Mouse (Mus musculus): Measurements from ENCODE around the gene Polr3g.
"Not testable (repeated sequence)": the region's sequence is repeated elsewhere in the genome, so short reads cannot be mapped to it uniquely, and the experiment has no call there.

Gene Polr3g

DNA sequence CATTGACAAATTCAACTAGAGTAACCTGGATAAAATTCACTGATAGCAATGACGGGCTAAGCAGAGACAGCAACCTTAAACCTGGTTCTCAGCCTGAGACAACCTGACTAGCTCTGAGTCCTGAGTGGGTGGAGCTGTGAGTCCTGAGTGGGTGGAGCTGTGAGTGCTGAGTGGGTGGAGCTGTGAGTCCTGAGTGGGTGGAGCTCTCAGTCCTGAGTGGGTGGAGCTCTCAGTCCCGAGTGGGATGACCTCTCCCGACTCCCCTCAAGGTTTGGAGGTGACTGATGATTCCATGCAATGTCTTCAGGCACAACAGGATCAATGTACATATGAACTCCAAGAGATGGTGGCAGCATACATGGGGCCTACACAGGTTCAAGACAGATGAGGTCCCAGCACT lies 21.2 kb downstream of the Polr3g start:
- no peak for DNase-seq (ENCODE audit: low spot score in 2 of 2)

DNA sequence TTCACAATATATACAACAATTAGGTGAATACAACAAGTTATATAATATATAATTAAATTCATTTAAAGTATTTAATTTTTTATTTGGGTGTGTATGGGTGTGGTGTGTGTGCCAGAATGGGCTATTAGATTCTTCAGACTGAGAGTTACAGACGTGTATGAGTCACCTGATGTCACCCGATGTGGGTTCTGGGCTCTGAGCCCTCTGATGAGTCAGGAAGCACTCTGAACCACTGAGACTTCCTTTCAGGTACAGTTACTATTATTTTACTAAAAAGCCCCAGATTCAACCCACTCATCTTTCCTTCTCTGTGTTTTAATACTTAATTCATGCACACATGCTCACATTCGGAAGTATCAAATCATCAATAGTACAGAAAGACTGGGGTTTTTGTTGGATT lies 25.9 kb downstream of the Polr3g start:
- no peak for DNase-seq (ENCODE audit: low spot score in 2 of 2)

DNA sequence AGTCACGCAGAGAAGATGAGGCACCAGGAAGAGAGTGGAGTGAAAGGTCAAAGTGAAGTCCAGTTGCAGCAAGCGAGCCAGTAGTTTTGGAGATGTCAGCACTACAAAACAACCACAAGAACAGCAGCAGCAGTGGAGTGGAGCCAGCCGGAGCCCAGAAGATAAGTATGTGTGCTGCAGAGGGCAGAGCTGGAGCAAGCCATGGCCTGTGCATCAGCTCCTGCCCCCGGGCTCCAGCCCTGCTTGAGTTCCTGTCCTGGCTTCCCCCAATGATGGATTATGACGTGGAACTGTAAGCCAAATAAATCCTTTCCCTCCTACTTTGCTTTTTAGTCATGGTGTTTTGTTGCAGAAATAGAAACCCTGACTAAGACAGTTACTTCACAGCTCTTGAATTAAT lies 26.6 kb downstream of the Polr3g start:
- no peak for DNase-seq (ENCODE audit: low spot score in 2 of 2)

DNA sequence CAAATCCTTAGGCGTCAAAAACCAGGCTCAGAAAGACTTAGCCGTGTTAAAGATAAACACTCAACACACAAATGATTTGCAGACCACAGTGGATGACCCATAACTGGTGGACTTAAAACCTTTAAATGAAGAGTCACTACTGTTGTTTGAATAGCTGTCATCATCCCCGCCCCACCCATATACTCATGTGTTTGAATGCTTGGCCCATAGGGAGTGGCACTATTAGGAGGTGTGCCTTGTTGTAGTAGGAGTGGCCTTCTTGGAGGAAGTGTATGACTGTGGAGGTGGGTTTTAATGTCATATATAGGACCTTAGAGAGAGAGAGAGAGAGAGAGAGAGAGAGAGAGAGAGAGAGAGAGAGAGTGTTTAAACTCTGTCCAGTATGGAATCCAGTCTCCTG lies 27.7 kb downstream of the Polr3g start:
- no peak for DNase-seq (ENCODE audit: low spot score in 2 of 2)

DNA sequence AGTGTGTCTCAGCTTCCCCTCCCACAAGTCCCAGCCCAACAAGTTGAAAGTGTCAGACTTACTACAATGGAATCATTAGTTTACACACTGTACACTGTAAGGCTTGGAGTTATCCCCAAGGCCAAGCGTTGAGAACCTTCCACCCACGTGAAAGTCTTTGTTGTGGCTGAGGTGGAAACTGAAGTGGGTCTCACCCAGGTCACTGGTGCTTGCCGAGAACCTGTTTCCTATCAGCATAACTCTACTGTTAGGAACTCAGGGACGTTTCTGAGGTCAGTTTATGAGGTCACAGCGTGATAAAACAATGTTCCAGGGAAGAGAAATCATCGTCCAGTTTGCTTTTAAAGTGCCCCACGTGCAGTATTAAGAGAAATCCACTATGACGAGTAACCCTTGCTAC lies 35.5 kb downstream of the Polr3g start:
- no peak for DNase-seq (ENCODE audit: low spot score in 2 of 2)

DNA sequence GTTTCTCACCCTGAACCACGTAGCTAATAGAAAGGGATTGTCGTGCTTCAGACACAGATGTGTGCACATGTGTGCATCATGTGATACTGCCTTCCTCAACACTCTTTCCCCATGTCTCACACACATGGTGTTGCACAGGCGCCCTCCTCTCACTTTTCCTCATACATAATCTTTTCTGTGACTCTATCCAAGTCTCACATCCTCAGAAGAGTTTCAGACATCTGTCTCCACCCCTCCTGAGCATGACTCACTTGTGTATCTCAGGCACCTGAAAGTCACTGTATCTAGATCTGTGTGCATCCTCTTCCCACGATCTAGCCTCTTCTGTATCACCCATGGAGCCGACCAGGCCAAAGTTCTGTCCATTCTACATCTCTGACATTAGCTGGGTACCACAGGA lies 43.1 kb downstream of the Polr3g start:
- no peak for DNase-seq (ENCODE audit: low spot score in 2 of 2)

DNA sequence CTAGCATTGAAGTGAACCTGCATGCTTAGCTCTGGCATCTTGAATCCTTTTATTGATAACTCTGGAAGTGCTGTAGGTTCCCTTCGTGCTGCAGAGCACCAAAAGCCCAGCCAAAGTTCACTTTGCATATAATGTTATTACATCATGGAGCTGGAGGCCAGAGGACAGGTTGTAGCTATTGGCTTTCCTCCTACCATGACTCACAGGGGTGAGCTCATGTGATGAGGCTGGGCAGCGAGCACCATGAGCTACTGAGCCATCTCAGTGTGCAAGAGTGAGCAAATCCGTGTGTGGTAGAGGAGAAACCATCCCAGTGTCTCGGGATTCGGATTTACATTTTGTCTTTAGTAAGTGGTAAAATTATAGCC lies 46.5 kb downstream of the Polr3g start:
- no peak for DNase-seq (ENCODE audit: low spot score in 2 of 2)

DNA sequence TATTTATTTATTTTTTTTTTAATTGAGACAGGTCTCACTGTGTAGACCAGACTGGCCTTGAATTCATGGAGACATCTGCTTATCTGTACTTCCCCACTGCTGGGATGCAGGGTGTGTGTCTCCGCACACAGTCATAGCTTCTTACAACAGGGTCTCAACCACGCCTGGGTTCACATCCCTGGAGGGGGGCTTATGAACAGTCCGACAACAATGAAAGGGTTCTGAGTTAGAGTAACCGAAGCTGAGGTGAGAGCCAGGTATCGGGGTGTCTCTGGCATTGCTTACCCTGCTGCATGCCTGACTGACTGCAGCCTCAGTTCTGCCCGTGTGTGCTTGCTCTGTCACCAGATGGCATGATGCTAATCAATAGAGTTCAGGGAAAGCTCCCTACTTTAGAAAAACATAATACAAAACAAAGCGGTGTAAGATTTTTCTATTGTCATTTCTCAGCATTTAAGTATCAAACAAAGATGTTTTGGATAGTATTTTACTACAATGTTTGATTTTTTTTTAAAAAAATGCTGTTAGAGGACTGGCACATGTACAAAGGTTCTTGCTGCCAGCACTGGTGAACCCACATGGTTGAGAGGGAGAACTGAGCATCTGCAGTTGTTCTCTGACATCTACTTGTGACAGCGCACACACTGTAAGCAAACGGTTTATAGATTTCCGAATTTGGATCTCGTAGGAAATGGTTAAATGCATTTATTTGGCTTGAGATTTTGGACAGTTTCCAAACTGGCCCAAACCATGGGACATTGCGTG lies 47.1 kb downstream of the Polr3g start:
- no peak for DNase-seq (ENCODE audit: low spot score in 2 of 2)

DNA sequence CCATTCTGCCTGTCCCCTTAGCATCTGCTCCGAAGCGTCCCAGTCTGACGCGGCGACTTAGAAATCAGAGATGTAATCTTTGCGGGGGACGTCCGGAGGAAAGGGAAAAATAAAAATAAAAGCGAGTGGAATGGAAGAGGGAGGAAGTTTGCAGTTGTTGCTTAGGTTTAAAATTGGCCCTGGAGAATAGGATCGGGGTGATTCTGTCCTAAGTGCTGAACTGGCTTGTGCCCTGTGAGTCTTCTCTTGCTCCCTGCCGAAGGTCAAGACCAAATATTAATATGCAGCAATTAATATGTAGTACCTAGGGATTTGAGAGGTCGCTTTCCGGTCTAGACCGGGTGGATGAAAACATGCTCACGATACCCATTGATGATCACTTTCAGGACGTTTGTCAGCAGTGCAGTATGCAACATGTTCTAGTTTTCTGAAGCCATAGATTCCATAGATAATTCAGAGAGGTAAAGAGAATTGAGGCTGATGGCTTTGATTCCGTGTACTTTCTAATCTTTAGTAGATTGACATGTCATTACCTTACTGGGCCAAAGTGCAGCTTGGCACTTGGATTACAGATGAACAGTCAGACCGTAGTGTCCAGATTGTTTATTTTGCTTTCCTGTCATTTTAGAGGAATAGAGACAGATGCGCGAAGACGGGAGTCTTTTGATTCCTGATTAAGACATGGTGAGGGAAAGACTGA lies 52.6 kb downstream of the Polr3g start:
- DNase-seq (ENCODE audit: low spot score in 2 of 2) = no peak

DNA sequence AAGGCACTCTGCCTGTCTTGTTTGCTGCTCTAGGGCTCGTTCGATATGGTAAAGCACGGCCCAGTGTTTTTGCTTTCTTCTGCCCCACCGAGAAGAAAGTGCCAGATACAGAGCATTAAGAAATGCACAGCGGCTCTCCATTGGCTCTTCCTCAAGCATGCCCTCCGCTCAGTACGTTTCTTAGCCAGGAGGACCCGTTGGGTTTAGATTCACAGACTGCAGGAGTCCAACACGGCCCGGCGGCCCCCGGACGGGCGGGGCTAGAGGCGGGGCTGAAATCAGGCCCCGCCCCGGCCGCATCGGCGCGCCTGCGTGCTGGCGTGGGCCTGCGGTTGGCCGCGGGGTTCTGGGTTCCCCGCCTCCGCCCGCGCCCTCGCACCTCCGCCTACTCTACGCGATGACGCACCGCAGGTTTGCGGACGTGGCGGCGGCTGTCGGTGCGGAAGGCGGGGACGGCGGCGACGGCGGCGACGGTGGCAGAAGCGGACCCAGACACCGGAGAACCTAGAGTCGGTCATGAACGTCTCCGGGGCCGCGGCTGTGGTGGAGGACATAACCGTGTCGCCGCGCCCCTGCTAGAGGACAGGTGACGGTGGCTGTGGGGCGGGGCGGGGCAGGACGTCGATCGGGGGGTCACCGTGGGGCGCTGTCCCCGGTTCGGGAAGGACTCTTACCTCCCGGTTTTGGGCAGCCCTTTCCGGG lies 53.3 kb downstream of the Polr3g start, which contains the start of gene Lysmd3:
Lysmd3 (plus strand) TSS at position 313 of the 702 bp plus-strand sequence.
- DNase-seq (ENCODE audit: low spot score in 2 of 2) = peak; percentile 95

DNA sequence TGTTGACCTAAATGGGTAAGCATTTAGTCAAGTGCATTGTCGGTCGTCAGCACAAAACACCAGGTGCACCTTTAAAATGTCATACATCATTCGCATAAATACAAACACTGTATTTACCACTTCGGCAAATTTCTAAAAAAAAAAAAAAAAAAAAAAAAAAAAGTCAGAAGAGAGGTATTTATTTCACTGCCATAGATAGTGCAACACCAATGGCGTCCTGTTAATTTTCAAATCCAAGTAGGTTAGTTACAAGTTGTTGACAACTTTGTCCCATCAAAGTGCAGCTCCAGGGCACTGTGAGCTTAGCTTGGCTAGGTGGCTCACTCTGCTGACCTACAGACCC lies 53.8 kb downstream of the Polr3g start:
- no peak for DNase-seq (ENCODE audit: low spot score in 2 of 2)

DNA sequence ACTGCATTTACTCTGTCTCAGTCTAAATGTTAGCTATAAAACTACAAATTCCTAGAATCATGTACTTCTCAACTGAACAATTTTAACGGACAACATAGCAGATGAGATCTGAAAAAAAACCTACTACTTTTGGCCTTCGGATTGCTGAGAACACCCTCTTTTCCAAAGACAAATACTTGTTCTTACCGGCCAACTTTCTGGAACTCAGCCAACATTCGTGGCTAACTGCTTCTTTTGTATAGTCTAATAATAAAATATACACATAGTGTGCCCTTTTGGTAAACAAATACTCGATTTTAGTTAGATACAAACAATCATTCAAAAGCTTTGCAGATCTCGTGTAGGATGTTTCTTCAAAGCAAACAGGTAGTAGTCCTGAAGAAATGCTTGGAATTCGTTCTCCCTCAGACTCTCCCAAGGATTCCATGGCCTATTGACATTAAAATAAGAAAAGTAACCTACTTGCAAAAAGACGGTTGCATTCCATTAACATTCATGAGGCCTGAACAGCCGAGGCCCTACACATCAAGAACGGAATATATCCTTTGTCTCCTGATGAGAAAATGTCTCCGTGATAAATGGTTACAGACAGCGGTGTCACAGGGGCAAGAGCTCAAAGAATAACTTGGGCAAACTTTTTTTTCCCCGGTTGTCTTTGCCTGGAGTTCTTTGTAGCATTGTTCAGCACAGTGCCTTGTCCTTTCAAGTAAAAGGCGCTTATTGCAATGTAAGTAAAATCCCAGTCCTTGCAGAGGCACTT lies 54.5 kb downstream of the Polr3g start:
- no peak for DNase-seq (ENCODE audit: low spot score in 2 of 2)

DNA sequence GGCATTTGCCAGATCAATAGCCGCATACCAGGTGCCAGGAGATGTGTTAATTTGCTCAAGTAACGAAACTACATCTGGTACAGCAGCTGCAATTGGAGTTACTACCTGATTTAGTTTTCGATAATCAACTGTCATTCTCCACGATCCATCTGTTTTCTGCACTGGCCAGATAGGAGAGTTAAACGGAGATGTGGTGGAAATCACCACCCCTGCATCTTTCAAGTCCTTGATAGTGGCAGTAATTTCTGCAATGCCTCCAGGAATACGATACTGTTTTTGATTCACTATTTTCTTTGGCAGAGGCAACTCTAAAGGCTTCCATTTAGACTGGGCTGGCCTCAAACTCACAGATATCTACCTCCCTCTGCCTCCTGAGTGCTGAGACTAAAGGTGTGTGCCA lies 60.4 kb downstream of the Polr3g start:
- DNase-seq (ENCODE audit: low spot score in 2 of 2) = not testable (repeated sequence)

DNA sequence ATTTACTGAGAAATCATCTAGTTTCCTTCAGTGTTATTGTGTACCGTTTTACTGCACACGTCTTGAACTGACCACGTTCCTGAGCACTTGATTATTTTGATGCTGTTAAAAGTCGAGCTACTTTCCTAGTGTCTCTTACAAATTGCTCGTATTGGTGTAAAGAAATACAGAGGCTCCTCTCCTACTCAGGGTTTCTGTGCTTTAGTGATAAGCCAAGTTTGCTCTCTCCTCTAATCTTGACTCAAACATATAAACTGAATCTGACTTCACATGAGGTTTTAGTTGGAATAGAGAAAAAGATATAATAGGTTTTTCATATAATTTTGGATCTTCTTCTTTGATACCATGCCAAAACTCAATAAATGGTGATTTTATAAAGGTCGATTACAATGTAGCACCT lies 64.5 kb downstream of the Polr3g start:
- no peak for DNase-seq (ENCODE audit: low spot score in 2 of 2)

DNA sequence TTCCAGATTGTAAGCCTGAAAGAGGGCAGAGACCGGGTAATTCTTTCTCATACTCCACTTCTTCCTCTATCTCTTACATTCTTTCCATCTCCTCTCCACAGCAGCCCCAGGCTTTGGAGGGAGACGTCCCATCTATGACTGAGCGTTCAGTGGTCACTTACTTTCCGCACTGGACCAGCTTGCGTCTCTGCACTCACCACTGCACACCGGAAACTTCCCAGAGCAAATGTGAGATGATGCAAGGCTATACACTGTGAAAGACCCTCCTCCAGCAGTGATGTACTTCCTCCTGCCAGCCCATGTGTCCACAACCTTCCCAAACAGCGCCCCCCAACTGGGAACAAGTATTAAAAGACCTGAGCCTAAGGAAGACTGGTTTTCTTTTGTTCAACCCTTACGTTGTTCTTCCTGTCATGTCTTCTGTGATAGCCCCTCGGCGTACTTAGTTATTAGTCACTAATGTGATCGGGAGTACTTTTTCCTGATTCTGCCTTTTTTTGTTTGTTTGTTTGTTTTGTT lies 66.7 kb downstream of the Polr3g start:
- no peak for DNase-seq (ENCODE audit: low spot score in 2 of 2)

DNA sequence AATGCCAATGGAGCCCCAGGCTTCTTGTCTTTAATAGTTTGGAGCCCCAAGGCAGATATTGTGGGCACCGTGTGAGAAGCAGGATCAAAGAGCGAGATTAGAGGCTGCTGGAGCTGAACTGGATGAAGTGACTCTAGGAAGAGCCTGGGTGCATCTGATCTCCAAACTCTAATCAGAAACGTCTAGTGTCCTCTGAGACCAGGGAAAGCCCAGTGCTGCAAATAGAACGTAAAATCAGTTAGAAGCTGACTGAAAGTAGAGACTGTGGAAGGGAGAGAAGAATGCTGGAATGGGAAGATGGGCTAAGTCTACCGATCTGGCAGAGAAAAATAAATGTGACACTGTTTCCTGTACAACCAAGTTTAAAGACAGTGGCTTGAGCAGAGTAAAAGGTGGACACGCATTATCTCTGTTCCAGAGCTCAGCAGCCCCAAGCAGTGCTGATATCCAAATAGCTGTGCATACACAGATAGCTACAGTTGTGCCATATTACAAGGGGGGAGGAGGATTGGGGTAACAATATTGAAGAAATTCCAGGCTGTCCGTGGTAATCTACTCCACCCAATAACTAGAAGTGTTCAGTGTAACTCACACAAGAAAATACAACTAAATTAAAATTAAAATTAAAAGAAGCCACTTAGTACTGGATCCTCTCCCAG lies 68.2 kb downstream of the Polr3g start:
- DNase-seq (ENCODE audit: low spot score in 2 of 2) = no peak

DNA sequence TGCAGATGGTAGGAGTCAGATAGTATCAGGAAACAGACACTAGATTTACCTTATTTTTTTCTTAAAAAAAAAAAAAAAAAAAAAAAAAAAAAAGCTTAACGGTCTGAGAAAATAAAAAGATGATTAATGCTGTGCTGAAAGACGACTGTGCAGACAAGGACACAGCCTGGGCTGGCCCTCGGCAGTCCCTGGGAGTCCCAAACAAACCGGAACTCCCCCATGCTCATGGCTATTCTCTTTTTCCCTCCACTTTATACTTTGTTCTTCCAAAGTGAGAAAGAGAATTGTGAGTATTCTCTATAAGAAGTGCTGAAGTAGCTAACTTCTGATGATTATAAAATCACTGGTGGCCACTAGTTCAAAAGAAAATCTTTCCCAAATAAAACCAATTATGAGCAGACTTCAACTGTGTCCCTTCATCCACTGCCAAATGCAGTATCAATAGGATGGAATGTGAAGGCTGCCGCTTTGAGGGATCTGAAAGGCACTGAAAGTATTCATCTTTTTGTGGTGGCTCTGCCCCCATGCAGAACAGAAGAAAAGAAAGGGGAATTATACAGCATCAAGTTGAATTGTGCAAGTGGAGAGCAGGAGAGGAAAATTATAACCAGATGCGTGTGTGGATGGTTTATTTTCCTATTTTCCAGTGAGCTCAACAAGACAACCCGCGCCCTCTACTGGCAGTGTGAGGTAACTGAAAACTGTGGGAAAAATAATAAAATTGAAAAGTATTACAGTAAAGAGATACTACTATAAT lies 69.3 kb downstream of the Polr3g start:
- DNase-seq (ENCODE audit: low spot score in 2 of 2) = peak; percentile 45 to 73

DNA sequence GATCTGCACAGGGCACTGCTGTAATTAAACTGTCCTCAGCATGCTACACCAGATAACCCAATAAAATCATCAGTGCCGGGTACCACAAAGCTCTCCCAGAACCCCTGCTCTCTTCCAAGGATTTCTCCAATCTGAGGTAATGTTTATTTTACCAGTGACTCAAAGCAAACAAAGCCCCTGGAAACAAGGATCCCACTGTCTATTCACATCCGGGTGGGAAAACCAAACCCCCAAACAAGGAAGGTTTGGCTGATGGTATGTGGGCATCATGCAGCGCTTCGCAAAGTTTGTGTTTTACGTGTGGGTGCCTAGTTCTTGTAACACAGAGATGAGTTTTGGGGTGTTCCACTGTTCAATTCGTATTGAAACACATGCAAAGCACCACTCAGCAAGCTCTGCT lies 69.9 kb downstream of the Polr3g start:
- no peak for DNase-seq (ENCODE audit: low spot score in 2 of 2)

DNA sequence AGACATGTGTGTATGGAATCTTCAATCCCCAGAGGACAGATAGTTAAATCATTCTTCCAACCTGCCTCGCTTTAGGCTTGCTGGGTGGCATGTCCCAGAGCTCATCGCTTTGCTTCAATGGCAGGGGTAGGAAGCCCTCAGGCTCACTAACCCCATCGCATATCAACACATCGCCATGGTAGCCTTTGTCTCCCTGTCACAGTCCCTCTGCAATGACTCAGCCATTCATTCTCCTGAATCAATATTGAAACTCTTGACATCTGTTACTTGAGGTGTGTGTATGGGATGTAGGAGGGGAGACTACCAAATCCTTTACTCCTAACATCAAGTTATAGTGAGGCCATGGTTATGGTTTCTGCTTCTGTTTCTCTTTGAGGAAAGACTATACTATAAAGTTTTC lies 71.2 kb downstream of the Polr3g start:
- no peak for DNase-seq (ENCODE audit: low spot score in 2 of 2)

DNA sequence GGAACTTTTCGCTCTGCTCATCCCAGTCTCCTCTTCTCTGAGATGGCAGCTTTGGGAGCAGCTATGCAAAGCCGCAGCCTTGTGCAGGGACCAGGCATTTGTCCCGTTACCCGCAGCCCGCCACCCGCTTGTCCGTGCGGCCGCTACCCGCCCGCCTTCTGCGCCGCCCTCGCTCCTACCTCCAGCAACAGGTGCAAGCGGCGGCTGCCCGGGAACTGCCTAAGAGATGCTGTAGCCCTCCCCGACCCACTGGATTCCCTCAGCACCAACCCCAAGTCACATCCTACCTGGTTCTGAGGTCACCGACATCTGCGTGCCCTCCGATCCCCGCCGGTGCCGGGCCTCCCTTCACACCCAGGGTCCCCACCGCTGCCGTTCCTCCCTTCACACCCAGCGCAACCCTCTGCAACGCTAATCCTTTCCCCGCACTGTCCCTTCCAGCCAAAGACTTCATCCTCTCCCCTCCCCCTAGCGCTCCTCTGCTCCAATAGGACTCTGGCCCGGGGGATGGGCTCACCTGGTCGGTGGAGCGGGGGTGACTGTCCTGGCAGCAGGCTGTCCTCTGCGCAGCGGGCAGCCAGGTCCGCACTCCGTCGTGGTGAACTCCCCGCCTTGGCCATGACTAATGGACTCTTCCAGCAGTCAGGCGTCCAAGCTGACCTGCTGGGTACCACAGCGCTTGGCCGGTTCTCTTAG lies 77.9 kb downstream of the Polr3g start, which contains the start of gene Adgrv1:
Adgrv1 (minus strand) TSS at position 435 of the 696 bp plus-strand sequence.
- DNase-seq (ENCODE audit: low spot score in 2 of 2) = peak; percentile 85 to 86

All from right cerebral cortex, postnatal 10 days (tissue).